Mouse (Mus musculus) lung, embryonic 14.5 days (tissue): ENCODE measurements at regions not wholly inside any gene's neighbourhood (a gene's known extent, or its start where the extent isn't known, plus 50 kb on each side); places are given as distances from the start of the nearest gene placed in this dataset.

ENCODE experiments used
- ATAC-seq: fragments of 200-750 bp; cut with Nextera tagmentation; 2 replicates; pipeline ENCODE4 v1.8.0; 2017; ENCODE audit warnings: mild to moderate bottlenecking, moderate TSS enrichment, moderate library complexity; ENCODE audit not compliant: insufficient read depth
- DNase-seq: peaks from one replicate; pipeline ENCODE4 v3.0.0-alpha.2; 2015
- H3K27ac ChIP-seq: fragments of 300-500 bp; sonication (generic); 2 replicates; pipeline ENCODE4 v1.5.1; 2014; ENCODE audit warnings: low read depth, mild to moderate bottlenecking, moderate library complexity
- H3K27me3 ChIP-seq: fragments of 300-500 bp; sonication (generic); 2 replicates; pipeline ENCODE4 v1.6.1; 2014; ENCODE audit warnings: low read length, control low read depth; ENCODE audit not compliant: insufficient read depth
- H3K36me3 ChIP-seq: fragments of 300-500 bp; sonication (generic); 2 replicates; pipeline ENCODE4 v1.6.1; 2014; ENCODE audit warnings: control low read depth; ENCODE audit not compliant: insufficient read depth
- H3K4me1 ChIP-seq: fragments of 300-500 bp; sonication (generic); 2 replicates; pipeline ENCODE4 v1.6.1; 2014; ENCODE audit warnings: antibody characterized with exemption, control low read depth; ENCODE audit not compliant: insufficient read depth
- H3K4me2 ChIP-seq: fragments of 300-500 bp; sonication (generic); 2 replicates; pipeline ENCODE4 v1.6.1; 2014; ENCODE audit warnings: mild to moderate bottlenecking
- H3K4me3 ChIP-seq: fragments of 300-500 bp; sonication (generic); 2 replicates; pipeline ENCODE4 v1.5.1; 2014; ENCODE audit warnings: low read depth, low read length
- H3K9ac ChIP-seq: fragments of 300-500 bp; sonication (generic); 2 replicates; pipeline ENCODE4 v1.6.1; 2014
- H3K9me3 ChIP-seq: fragments of 300-500 bp; sonication (generic); 2 replicates; pipeline ENCODE4 v1.6.1; 2016; ENCODE audit warnings: low read depth, low read length, control low read depth
- CTCF ChIP-seq: IDR thresholded peaks from 2 replicates; pipeline ENCODE4 v1.5.1; 2016; ENCODE audit warnings: antibody characterized with exemption, low read depth
- WGBS: fragments of 180-500 bp; shearing (Covaris S2); extraction: QIAGEN DNeasy Blood & Tissue Kit; methylation state at CpG from one replicate; pipeline ENCODE4 v1.1.7; 2014; 5-methylcytosine and 5-hydroxymethylcytosine counted together

- Histone ChIP-seq H3K9me3 (no peaks in the 10 kb centered on the region), H3K4me3 (no peak overlapping the region), H3K27ac (no peak overlapping the region), H3K4me2 (no peak overlapping the region), H3K9ac (no peak overlapping the region), H3K4me1 (no peaks in the 10 kb centered on the region), H3K36me3 (no peaks in the 10 kb centered on the region), H3K27me3 (no peaks in the 10 kb centered on the region)
- TF ChIP-seq CTCF, result no peak
- DNase-seq, result no peak
- no peak for ATAC-seq
- 62% methylated on average over 10 of the region's 10 CpGs for WGBS
Measured at GRCm38 (mm10) chr1:168044765-168045164, 355.7 kb downstream of the Lmx1a start.

GRCm38 (mm10) chr1:168046347-168046746 is 357.3 kb downstream of the Lmx1a start:
- H3K4me1 ChIP-seq, result no peaks in the 10 kb centered on the region
- DNase-seq (no peak), ATAC-seq (no peak)
- no peaks in the 10 kb centered on the region for H3K36me3 ChIP-seq
- no peaks in the 10 kb centered on the region for H3K27me3 ChIP-seq
- no peak overlapping the region for H3K9ac ChIP-seq
- TF ChIP-seq CTCF, result no peak
- no peak overlapping the region for H3K27ac ChIP-seq
- no peak overlapping the region for H3K4me2 ChIP-seq
- H3K4me3 ChIP-seq, result no peak overlapping the region
- H3K9me3 ChIP-seq, result no peaks in the 10 kb centered on the region
- WGBS, result 56% methylated on average over 7 of the region's 7 CpGs

- Histone ChIP-seq H3K9me3 (no peaks in the 10 kb centered on the region), H3K4me2 (no peak overlapping the region), H3K27ac (no peak overlapping the region), H3K27me3 (no peaks in the 10 kb centered on the region), H3K36me3 (no peaks in the 10 kb centered on the region), H3K9ac (no peak overlapping the region), H3K4me1 (no peaks in the 10 kb centered on the region), H3K4me3 (no peak overlapping the region)
- ATAC-seq, result no peak
- DNase-seq, result no peak
- no peak for TF ChIP-seq CTCF
- 100% methylated on average over 1 of the region's 1 CpGs for WGBS
Measured at GRCm38 (mm10) chr1:168046749-168047148, 357.7 kb downstream of the Lmx1a start.

GRCm38 (mm10) chr1:168049965-168050364 is 360.9 kb downstream of the Lmx1a start:
- H3K36me3 ChIP-seq, result no peaks in the 10 kb centered on the region
- no peaks in the 10 kb centered on the region for H3K4me1 ChIP-seq
- no peak for TF ChIP-seq CTCF
- DNase-seq, result no peak
- ATAC-seq, result no peak
- no peak overlapping the region for H3K27ac ChIP-seq
- WGBS, result 83% methylated on average over 3 of the region's 3 CpGs
- no peak overlapping the region for H3K4me3 ChIP-seq
- H3K9ac ChIP-seq, result no peak overlapping the region
- no peaks in the 10 kb centered on the region for H3K9me3 ChIP-seq
- H3K27me3 ChIP-seq, result no peaks in the 10 kb centered on the region
- H3K4me2 ChIP-seq, result no peak overlapping the region

- no peaks in the 10 kb centered on the region for H3K36me3 ChIP-seq
- no peak overlapping the region for H3K27ac ChIP-seq
- H3K27me3 ChIP-seq, result no peaks in the 10 kb centered on the region
- DNase-seq (peak; percentile 39), ATAC-seq (peak; percentile 54; the same call in 1 of the 2 replicates)
- TF ChIP-seq CTCF, result no peak
- no peaks in the 10 kb centered on the region for H3K4me1 ChIP-seq
- no peak overlapping the region for H3K9ac ChIP-seq
- H3K9me3 ChIP-seq, result no peaks in the 10 kb centered on the region
- H3K4me2 ChIP-seq, result peak overlapping the region; percentile 37; the same call in 1 of the 2 replicates
- WGBS, result 2% methylated on average over 7 of the region's 7 CpGs
- H3K4me3 ChIP-seq, result no peak overlapping the region
Measured at GRCm38 (mm10) chr1:168056479-168056878, 367.4 kb downstream of the Lmx1a start.

GRCm38 (mm10) chr1:168057479-168057878 is 368.4 kb downstream of the Lmx1a start:
- Histone ChIP-seq H3K27me3 (no peaks in the 10 kb centered on the region), H3K4me1 (no peaks in the 10 kb centered on the region), H3K36me3 (no peaks in the 10 kb centered on the region), H3K9me3 (no peaks in the 10 kb centered on the region), H3K4me2 (no peak overlapping the region), H3K27ac (no peak overlapping the region), H3K9ac (no peak overlapping the region), H3K4me3 (no peak overlapping the region)
- no peak for DNase-seq
- no peak for TF ChIP-seq CTCF
- 60% methylated on average over 9 of the region's 9 CpGs for WGBS
- ATAC-seq, result no peak

GRCm38 (mm10) chr1:168058769-168059168 is 369.7 kb downstream of the Lmx1a start:
- H3K4me2 ChIP-seq, result no peak overlapping the region
- no peak overlapping the region for H3K27ac ChIP-seq
- H3K27me3 ChIP-seq, result no peaks in the 10 kb centered on the region
- H3K4me3 ChIP-seq, result no peak overlapping the region
- no peak overlapping the region for H3K9ac ChIP-seq
- WGBS, result 86% methylated on average over 4 of the region's 4 CpGs
- H3K4me1 ChIP-seq, result no peaks in the 10 kb centered on the region
- TF ChIP-seq CTCF, result no peak
- H3K9me3 ChIP-seq, result no peaks in the 10 kb centered on the region
- ATAC-seq, result no peak
- no peaks in the 10 kb centered on the region for H3K36me3 ChIP-seq
- no peak for DNase-seq
